Mouse (Mus musculus) stomach, embryonic 15.5 days (tissue): ENCODE measurements around the gene Ccnd3. TPM values are rescaled to one million over a fixed set of nuclear protein-coding genes. Genes with fewer than 3 reads are reported as not detected.
A peak's percentile ranks its signal among the peaks of the same experiment; 100 is the strongest.
"Not testable (repeated sequence)": the region's sequence is repeated elsewhere in the genome, so short reads cannot be mapped to it uniquely, and the experiment has no call there.

Source experiments
- ATAC-seq: fragments of 200-750 bp; cut with Nextera tagmentation; 2 replicates; pipeline ENCODE4 v1.8.0; 2017; ENCODE audit warnings: low read depth, moderate number of reproducible peaks, moderate TSS enrichment; ENCODE audit not compliant: insufficient read depth, low FRiP score
- H3K27ac ChIP-seq: fragments of 300-500 bp; sonication (generic); 2 replicates; pipeline ENCODE4 v1.5.1; 2015; ENCODE audit warnings: mild to moderate bottlenecking, inconsistent platforms
- H3K27me3 ChIP-seq: fragments of 300-500 bp; sonication (generic); replicated peaks from 2 replicates; pipeline ENCODE4 v1.6.1; 2015; ENCODE audit warnings: inconsistent platforms
- H3K36me3 ChIP-seq: fragments of 300-500 bp; sonication (generic); 2 replicates; pipeline ENCODE4 v1.6.1; 2015; ENCODE audit warnings: inconsistent platforms
- H3K4me1 ChIP-seq: fragments of 300-500 bp; sonication (generic); 2 replicates; pipeline ENCODE4 v1.6.1; 2015; ENCODE audit warnings: inconsistent platforms
- H3K4me2 ChIP-seq: fragments of 300-500 bp; sonication (generic); 2 replicates; pipeline ENCODE4 v1.6.1; 2015; ENCODE audit warnings: mild to moderate bottlenecking, inconsistent platforms
- H3K4me3 ChIP-seq: fragments of 300-500 bp; sonication (generic); replicated peaks from 2 replicates; pipeline ENCODE4 v1.5.1; 2015; ENCODE audit warnings: inconsistent platforms
- H3K9ac ChIP-seq: fragments of 300-500 bp; sonication (generic); 2 replicates; pipeline ENCODE4 v1.6.1; 2015; ENCODE audit warnings: inconsistent platforms
- H3K9me3 ChIP-seq: fragments of 300-500 bp; sonication (generic); 2 replicates; pipeline ENCODE4 v1.6.1; 2016; ENCODE audit warnings: inconsistent platforms
- WGBS: fragments of 180-500 bp; shearing (Covaris S2); methylation state at CpG from one replicate; pipeline ENCODE4 v1.1.7; 2015; 5-methylcytosine and 5-hydroxymethylcytosine counted together
- polyA plus RNA-seq: library from polyadenylated mRNA; unstranded; fragments of >200 nt; fragmentation: Nextera tagmentation; extraction: Ambion mirVana; gene quantifications from 2 replicates; pipeline ENCODE4 v1.2.1, GENCODE M21; 2015

Ccnd3 gene
- polyA plus RNA-seq, 1 experiment from 2014 or later: 408 TPM

DNA sequence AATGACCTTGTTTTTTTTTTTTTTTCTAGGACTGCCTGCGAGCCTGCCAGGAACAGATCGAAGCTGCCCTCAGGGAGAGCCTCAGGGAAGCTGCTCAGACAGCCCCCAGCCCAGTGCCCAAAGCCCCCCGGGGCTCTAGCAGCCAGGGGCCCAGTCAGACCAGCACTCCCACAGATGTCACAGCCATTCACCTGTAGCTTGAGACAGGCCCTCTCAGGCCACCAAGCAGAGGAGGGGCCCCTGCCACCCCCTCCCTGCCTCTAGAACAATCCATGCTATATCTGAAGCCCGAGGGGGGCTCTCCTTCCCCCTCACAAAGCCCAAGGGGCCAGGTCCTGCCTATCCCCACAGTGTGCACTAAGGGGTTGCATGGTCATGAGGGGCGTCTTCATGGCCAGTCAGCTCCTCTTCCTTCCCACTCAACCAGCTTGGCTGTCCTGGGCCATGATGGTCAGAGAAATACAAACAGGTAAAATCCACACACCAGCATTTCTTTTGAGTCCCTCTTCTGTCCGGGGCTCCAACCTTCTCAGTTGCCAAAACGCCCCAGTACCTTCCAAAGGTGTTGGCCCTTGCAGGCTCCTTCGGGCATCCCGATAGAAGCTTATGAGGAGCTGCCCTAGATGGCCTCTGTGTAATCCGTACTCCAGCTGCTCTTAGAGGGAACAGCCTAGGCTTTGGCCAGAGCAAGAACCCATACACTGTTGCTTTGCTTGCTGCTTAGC lies 93.9 kb downstream of the Ccnd3 start:
- H3K9me3 ChIP-seq, H3K4me2 ChIP-seq, H3K4me3 ChIP-seq, ATAC-seq, H3K9ac ChIP-seq, H3K27me3 ChIP-seq: not testable (repeated sequence)
- WGBS: 77% methylated on average over 10 of the region's 10 CpGs
- Histone ChIP-seq H3K27ac (peak overlapping the region; percentile 98), H3K36me3 (peaks cover 35% of the 10 kb centered on the region), H3K4me1 (peaks cover 34% of the 10 kb centered on the region)

DNA sequence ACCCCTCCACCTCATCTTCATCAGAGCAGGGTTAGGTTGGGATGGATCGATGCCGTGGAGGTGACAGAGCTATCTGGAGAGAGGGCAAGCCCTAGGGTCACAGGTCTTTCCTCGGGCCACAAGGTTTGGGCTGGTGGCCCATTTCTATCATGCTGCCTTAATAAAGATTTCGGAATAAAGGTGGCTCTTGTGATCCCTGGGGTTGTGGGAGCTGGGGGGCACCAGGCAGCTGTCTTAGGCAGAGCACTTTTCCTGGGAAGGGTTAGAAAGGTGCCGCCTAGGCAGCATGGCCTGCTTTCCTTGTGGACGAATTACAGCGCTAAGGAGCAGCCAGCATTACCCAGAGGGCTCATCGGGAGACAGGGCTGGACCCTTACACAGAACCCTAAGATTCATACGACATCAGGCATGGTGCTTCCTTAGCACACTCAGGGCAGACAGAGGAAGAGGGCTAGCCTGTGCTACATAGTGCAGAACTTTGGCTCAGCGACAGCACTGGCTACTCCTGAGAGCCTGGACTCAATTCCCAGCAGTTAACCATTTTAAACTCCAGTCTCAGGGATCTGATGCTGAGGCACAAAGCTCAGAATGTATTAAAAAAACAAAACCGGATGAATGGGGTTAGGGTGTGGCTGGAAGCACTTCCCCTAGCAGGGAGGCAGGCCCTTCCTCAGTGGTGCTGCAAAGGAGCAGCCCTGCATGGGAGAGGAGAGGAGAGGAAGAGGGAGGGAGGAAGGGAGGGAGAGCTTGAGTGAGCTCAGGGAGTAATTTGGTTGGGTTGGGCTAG lies 94.9 kb downstream of the Ccnd3 start:
- peak overlapping the region; percentile 45 for H3K27ac ChIP-seq
- peaks cover 34% of the 10 kb centered on the region for H3K4me1 ChIP-seq
- 70% methylated on average over 11 of the region's 11 CpGs for WGBS
- H3K4me3 ChIP-seq: no peak overlapping the region
- ATAC-seq: no peak
- no peak overlapping the region for H3K9ac ChIP-seq
- no peaks in the 10 kb centered on the region for H3K27me3 ChIP-seq
- no peaks in the 10 kb centered on the region for H3K9me3 ChIP-seq
- peaks cover 43% of the 10 kb centered on the region for H3K36me3 ChIP-seq
- no peak overlapping the region for H3K4me2 ChIP-seq

DNA sequence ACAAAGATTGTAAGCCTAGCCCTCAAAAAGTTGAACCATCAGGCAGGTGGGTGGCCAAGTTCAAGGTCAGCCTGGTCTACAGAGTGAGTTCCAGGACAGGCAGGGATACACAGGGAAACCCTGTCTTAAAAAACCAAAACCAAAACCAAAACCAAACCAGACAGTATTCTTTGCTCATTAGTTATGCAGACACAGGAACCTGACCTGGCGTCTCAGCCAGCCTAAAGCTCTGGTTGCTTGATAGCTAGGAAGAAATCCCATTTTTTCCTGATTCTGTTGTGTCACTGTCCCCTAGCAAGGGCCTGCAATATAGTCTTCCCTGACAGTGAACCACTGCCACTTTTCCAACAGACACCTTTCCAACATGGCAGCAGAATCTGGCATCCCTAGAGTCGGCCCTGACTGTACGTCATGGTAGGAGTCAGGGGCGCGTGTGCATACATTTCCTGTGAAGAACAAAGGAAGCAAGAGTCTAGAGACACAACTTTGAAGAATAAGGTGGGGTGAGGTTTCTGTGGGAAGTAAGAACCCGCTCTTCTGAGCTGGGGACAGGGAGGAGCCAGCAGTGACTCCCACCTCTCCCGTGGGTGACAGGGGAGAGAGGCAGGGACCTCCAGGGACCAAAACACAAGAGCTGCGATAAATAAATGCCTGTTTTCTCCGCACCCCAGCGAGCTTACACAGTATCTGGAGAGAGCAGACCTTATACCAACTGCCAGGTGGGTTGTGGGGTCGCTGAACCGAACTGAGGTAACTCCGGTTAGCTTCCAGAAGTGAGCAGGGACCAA lies 95.9 kb downstream of the Ccnd3 start:
- Histone ChIP-seq H3K27me3 (no peaks in the 10 kb centered on the region), H3K27ac (0 out of 2 replicates have a peak overlapping the region, but pooled peaks have one; percentile 12), H3K36me3 (peaks cover 53% of the 10 kb centered on the region), H3K4me3 (no peak overlapping the region), H3K4me1 (peaks cover 28% of the 10 kb centered on the region), H3K9me3 (no peaks in the 10 kb centered on the region), H3K4me2 (no peak overlapping the region), H3K9ac (no peak overlapping the region)
- 85% methylated on average over 13 of the region's 13 CpGs for WGBS
- ATAC-seq: no peak

DNA sequence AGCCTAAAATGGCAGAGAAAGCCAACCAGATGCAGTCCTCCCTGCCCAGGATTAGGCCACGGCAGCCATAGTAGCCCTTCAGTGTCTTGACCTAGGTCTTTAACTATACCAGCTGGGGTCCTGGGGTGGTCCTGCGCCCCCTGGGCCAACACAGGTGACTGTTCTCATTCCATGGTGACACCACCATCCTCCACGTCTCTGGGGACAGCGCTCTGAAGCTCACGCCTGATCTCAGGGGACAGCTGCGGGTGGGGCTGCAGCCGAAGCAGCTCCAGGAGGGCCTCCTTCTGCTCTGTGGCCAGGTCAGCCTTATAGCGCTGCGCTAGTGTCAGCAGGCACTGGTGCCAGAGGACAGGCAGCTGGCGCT lies 96.5 kb downstream of the Ccnd3 start:
- 89% methylated on average over 10 of the region's 10 CpGs for WGBS
- Histone ChIP-seq H3K4me1 (peaks cover 22% of the 10 kb centered on the region), H3K27ac (no peak overlapping the region), H3K36me3 (peaks cover 56% of the 10 kb centered on the region), H3K27me3 (no peaks in the 10 kb centered on the region), H3K4me2 (no peak overlapping the region), H3K4me3 (no peak overlapping the region), H3K9ac (no peak overlapping the region), H3K9me3 (no peaks in the 10 kb centered on the region)
- ATAC-seq: no peak

DNA sequence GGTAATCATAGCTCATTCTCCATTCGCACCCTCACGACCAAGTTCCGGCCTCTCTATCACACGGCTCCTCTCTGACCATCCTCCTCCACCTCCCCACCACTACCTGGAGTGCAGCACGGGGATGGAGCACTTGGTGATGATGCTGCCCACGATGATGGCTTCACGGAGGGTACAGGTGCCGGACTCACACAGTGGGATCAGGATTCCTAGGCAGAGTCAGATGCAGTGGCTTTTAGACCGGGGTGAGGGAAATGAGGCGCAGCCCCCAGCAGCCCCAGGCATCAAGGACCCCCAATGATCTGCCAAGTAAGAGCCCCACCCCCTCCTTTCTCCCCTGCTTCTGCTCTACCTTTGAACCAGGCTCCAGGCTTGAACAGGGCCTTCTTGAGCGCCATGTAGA lies 97.4 kb downstream of the Ccnd3 start:
- H3K4me2 ChIP-seq: no peak overlapping the region
- no peaks in the 10 kb centered on the region for H3K27me3 ChIP-seq
- peaks cover 13% of the 10 kb centered on the region for H3K4me1 ChIP-seq
- no peak overlapping the region for H3K9ac ChIP-seq
- ATAC-seq: no peak
- no peaks in the 10 kb centered on the region for H3K9me3 ChIP-seq
- H3K4me3 ChIP-seq: no peak overlapping the region
- H3K36me3 ChIP-seq: peaks cover 56% of the 10 kb centered on the region
- WGBS: 89% methylated on average over 11 of the region's 11 CpGs
- H3K27ac ChIP-seq: no peak overlapping the region

DNA sequence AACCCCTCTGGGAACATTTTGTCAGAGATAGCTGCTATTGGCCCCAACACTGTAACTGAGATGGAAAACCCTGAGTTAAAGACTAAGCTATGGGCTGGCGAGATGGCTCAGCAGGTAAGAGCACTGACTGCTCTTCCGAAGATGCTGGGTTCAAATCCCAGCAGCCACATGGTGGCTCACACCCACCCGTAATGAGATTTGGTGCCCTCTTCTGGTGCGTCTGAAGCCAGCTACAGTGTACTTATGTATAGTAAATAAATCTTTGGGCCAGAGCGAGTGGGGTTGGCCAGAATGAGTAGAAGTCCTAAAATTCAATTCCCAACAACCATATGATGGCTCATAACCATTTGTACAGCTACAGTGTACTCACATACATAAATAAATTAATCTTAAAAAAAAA lies 101.4 kb downstream of the Ccnd3 start:
- Histone ChIP-seq H3K4me1 (peaks cover 9% of the 10 kb centered on the region), H3K9me3 (no peaks in the 10 kb centered on the region), H3K9ac (no peak overlapping the region), H3K27ac (no peak overlapping the region), H3K4me2 (no peak overlapping the region), H3K4me3 (no peak overlapping the region), H3K27me3 (no peaks in the 10 kb centered on the region), H3K36me3 (peaks cover 43% of the 10 kb centered on the region)
- no peak for ATAC-seq
- 66% methylated on average over 5 of the region's 5 CpGs for WGBS

DNA sequence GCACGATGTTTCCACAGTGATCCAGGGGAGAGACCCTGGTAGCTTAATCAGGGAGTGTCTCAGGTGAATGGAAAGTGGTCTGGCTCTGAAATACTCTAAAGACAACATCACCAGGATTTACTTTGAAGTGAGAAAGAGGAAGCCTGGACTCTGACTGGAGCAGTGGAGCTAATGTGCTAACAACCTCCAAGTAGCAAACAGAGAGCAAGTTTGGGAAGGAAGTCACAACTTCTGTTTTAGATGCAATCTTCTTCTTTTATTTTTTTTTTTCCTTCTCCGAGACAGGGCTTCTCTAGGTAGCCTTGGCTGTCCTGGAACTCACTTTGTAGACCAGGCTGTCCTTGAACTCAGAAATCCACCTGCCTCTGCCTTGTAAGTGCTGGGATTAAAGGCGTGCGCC lies 104.3 kb downstream of the Ccnd3 start:
- H3K9me3 ChIP-seq: no peaks in the 10 kb centered on the region
- no peak overlapping the region for H3K4me2 ChIP-seq
- ATAC-seq: no peak
- H3K27me3 ChIP-seq: no peaks in the 10 kb centered on the region
- H3K36me3 ChIP-seq: peaks cover 25% of the 10 kb centered on the region
- H3K27ac ChIP-seq: no peak overlapping the region
- 92% methylated on average over 4 of the region's 4 CpGs for WGBS
- H3K9ac ChIP-seq: no peak overlapping the region
- H3K4me3 ChIP-seq: no peak overlapping the region
- peaks cover 21% of the 10 kb centered on the region for H3K4me1 ChIP-seq

DNA sequence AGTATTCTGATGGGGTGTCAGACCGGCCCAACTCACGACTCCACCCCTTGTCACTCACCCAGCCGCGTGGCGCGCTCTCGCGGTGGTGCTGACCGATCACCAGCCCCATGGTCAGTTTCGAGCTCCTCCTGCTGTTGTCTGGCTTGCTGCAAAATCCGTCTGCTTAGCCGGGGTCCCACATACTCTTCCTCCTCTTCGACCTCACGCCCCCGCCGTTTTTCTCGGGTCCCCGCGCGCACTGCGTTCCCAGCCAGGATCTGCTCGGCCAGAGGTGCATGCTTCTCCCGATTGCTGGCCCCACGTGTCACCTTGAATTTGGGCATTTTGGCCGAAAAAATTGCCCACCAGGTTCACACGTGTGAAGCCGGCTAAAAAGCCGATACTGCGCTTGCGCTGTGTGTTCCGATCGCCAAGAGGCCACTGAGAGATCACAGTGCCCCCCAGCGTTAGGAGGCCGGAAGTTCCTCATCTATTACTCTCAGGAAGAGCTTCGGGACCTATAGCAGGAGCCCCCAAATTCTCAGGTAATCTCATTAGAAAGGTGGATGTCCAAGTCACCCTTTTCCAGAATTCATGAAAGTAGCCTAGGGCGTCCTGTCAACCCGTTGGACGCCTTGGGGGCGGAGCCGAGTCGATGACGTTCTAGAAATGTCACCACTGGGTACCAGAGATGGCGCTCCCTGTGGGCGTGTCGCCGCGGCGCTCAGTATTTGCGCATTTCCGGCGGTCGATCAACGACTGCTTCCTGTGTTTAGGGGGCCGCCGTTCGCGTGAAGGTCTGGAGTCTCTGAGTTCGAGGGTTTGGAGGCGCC lies 106.2 kb downstream of the Ccnd3 start, which contains the start of the genes Bysl, Med20 and Gm20517:
TSS of gene Bysl (minus strand) at position 644 of the 812 bp plus-strand sequence.
TSS of gene Med20 (plus strand) at position 734 of the 812 bp plus-strand sequence.
TSS of gene Gm20517 (plus strand) at position 741 of the 812 bp plus-strand sequence.
- H3K4me3 ChIP-seq: peak within 1 kb of the TSS; percentile 72
- no peaks in the 10 kb centered on the region for H3K27me3 ChIP-seq
- no peaks in the 10 kb centered on the region for H3K9me3 ChIP-seq
- peak; percentile 94 for ATAC-seq
- H3K4me1 ChIP-seq: peaks cover 21% of the 10 kb centered on the region
- WGBS: under 1% methylated on average over 59 of the region's 59 CpGs
- H3K9ac ChIP-seq: peak within 1 kb of the TSS; percentile 57
- peak within 1 kb of the TSS; percentile 81 for H3K27ac ChIP-seq
- H3K36me3 ChIP-seq: peaks cover 12% of the 10 kb centered on the region
- peak within 1 kb of the TSS; percentile 84 for H3K4me2 ChIP-seq

DNA sequence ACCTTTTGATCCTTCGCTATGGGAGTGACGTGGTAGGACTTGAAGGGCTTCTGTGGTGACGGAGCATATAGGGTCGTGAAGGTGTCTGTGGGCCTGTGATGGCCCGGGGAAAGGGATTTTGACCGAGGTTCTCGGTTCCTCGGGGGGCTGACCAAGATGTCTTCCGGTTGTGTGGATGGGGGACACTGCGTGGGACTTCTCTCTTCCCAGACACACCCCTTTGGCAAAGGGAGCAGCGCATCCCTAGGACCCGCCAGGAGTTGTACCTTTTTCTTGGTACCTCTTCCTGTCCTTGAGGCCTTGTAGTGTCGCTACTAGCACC lies 106.8 kb downstream of the Ccnd3 start:
- peaks cover 21% of the 10 kb centered on the region for H3K4me1 ChIP-seq
- H3K4me3 ChIP-seq: peak overlapping the region; percentile 72
- H3K27ac ChIP-seq: peak overlapping the region; percentile 81; the same call in 1 of the 2 replicates
- H3K9ac ChIP-seq: peak overlapping the region; percentile 57
- H3K36me3 ChIP-seq: peaks cover 12% of the 10 kb centered on the region
- no peak for ATAC-seq
- under 1% methylated on average over 13 of the region's 13 CpGs for WGBS
- no peaks in the 10 kb centered on the region for H3K9me3 ChIP-seq
- peak overlapping the region; percentile 84 for H3K4me2 ChIP-seq
- no peaks in the 10 kb centered on the region for H3K27me3 ChIP-seq

DNA sequence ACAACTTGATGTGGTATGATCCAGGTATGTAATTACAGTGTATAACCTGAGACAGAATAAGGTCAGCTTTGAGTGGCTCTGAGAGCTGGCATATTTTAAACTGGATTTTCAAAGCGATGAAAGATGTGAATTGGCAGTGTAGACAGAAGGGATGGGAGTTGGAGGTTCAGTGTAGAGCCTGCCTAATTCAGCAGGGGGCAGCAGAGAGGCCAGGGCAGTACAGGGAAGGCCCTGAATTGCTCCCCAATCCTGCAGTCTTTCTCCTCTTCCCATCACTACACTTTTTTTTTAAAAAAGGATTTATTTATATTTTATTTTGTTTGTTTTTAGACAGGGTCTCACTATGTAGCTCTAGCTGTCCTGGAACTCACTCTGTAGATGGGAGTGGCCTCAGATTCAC lies 109.2 kb downstream of the Ccnd3 start:
- WGBS: 91% methylated on average over 1 of the region's 1 CpGs
- Histone ChIP-seq H3K27ac (no peak overlapping the region), H3K4me3 (no peak overlapping the region), H3K36me3 (peaks cover 12% of the 10 kb centered on the region; the same call in 1 of the 2 replicates), H3K9me3 (no peaks in the 10 kb centered on the region), H3K4me1 (peaks cover 21% of the 10 kb centered on the region), H3K27me3 (no peaks in the 10 kb centered on the region), H3K4me2 (no peak overlapping the region), H3K9ac (no peak overlapping the region)
- no peak for ATAC-seq

DNA sequence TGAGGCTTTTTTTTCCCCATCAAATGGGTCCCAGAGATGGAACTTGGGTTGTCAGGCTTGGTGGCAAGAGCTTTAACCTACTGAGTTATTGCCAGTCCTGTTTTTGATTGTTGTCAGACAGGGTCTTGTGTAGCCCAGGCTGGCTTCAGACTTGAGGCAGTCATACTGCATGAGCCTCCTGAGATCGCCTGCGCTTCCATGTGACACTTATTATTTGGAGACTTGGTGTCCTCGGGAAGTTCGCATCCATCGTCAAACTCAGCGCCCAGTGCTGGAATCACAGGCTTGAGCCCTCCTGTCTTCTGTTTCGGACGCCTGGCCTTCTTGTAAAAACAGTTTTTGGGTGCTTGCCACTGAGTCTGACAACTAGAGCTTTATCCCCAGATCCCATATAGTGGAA lies 111.3 kb downstream of the Ccnd3 start:
- peaks cover 12% of the 10 kb centered on the region for H3K4me1 ChIP-seq
- no peaks in the 10 kb centered on the region for H3K9me3 ChIP-seq
- no peaks in the 10 kb centered on the region for H3K27me3 ChIP-seq
- 96% methylated on average over 8 of the region's 8 CpGs for WGBS
- no peak overlapping the region for H3K4me3 ChIP-seq
- H3K27ac ChIP-seq: no peak overlapping the region
- no peak for ATAC-seq
- peaks cover 23% of the 10 kb centered on the region for H3K36me3 ChIP-seq
- H3K4me2 ChIP-seq: no peak overlapping the region
- H3K9ac ChIP-seq: no peak overlapping the region
